Mouse (Mus musculus): ENCODE measurements around the gene Sin3b. TPM values are rescaled to one million over a fixed set of nuclear protein-coding genes. Genes with fewer than 3 reads are reported as not detected.

Gene Sin3b
- polyA plus RNA-seq, 2 experiments, result 162 to 211 TPM

GRCm38 (mm10) chr8:72758310-72758709 lies 35.2 kb downstream of the Sin3b start:
- Histone ChIP-seq H3K27me3 (ENCODE audit: control insufficient read depth, insufficient read depth, low read length) (no peaks in the 10 kb centered on the region), H3K4me1 (ENCODE audit: control insufficient read depth, insufficient read depth, low read length) (no peaks in the 10 kb centered on the region), H3K4me3 (replicated peaks; ENCODE audit: low read length) (no peak overlapping the region), H3K36me3 (ENCODE audit: control insufficient read depth, insufficient read depth, low read length) (peaks cover 51% of the 10 kb centered on the region), H3K4me2 (replicated peaks; ENCODE audit: low read depth, low read length, severe bottlenecking) (no peak overlapping the region), H3K9ac (ENCODE audit: low read depth, low read length, severe bottlenecking) (no peak overlapping the region), H3K9me3 (ENCODE audit: control insufficient read depth, low read length) (no peaks in the 10 kb centered on the region), H3K27ac (replicated peaks; ENCODE audit: low read depth, low read length) (no peak overlapping the region)
- ATAC-seq (ENCODE audit: low FRiP score, low read depth), result no peak
- no peak for TF ChIP-seq POLR2A (IDR thresholded peaks at IDR 0.05; ENCODE audit: borderline replicate concordance, extremely low read depth, insufficient read depth, insufficient read length)
- DNase-seq (ENCODE audit: low spot score), result no peak

GRCm38 (mm10) chr8:72760216-72760615 lies 37.1 kb downstream of the Sin3b start:
- DNase-seq (ENCODE audit: low spot score) (no peak), ATAC-seq (ENCODE audit: low FRiP score, low read depth) (no peak)
- H3K4me3 ChIP-seq (replicated peaks; ENCODE audit: low read length), result no peak overlapping the region
- no peak for TF ChIP-seq POLR2A (IDR thresholded peaks at IDR 0.05; ENCODE audit: borderline replicate concordance, extremely low read depth, insufficient read depth, insufficient read length)
- no peak overlapping the region for H3K27ac ChIP-seq (replicated peaks; ENCODE audit: low read depth, low read length)
- no peaks in the 10 kb centered on the region for H3K9me3 ChIP-seq (ENCODE audit: control insufficient read depth, low read length)
- no peak overlapping the region for H3K4me2 ChIP-seq (replicated peaks; ENCODE audit: low read depth, low read length, severe bottlenecking)
- 82% methylated on average over 3 of the region's 3 CpGs for WGBS
- H3K36me3 ChIP-seq (ENCODE audit: control insufficient read depth, insufficient read depth, low read length), result peaks cover 36% of the 10 kb centered on the region
- H3K27me3 ChIP-seq (ENCODE audit: control insufficient read depth, insufficient read depth, low read length), result no peaks in the 10 kb centered on the region
- H3K4me1 ChIP-seq (ENCODE audit: control insufficient read depth, insufficient read depth, low read length), result no peaks in the 10 kb centered on the region
- H3K9ac ChIP-seq (ENCODE audit: low read depth, low read length, severe bottlenecking), result no peak overlapping the region

DNA sequence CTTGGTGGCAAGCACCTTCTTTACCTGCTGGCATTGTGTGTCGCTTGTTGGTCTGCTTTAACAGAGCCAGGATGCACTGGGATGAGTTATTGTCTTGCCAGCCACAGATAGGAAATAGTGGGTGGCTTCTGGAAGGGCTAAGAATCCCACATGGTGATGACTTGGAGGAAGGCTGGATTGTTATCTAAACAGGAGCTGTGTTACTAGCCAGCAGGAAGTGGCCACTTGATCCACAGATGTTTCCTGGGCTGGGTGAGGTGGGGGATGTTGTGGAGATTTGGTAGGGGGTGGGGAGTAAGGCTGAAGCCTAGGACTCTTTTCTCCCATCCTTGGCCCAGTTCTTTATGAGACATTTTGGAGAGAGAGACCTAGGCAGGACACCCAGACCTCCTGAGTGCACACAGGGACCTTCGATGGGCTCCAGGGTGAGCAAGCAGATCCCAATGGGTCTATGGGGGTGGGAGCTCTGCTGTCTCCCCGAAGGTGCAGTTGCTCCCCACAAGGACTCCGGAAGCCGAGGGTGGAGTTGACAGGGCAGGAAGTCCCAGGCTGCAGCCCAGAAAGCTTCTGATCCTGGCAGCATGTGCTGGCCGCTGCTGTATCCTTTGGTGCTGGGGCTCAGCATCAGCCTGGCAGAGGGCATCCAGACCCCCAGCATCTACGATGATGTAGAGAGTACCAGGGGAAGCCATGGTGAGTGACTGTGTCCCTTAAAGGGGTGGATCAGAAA lies 38.4 kb downstream of the Sin3b start, which contains the start of gene F2rl3:
Gene F2rl3, plus strand, starts transcription at position 559 of the 730 bp plus-strand sequence.
- no peaks in the 10 kb centered on the region for H3K27me3 ChIP-seq (ENCODE audit: control insufficient read depth, insufficient read depth, low read length)
- DNase-seq (ENCODE audit: low spot score), result no peak

GRCm38 (mm10) chr8:72762306-72762705 lies 39.2 kb downstream of the Sin3b start:
- Histone ChIP-seq H3K36me3 (ENCODE audit: control insufficient read depth, insufficient read depth, low read length) (peaks cover 15% of the 10 kb centered on the region), H3K27me3 (ENCODE audit: control insufficient read depth, insufficient read depth, low read length) (no peaks in the 10 kb centered on the region), H3K27ac (replicated peaks; ENCODE audit: low read depth, low read length) (no peak overlapping the region), H3K4me1 (ENCODE audit: control insufficient read depth, insufficient read depth, low read length) (no peaks in the 10 kb centered on the region), H3K9ac (ENCODE audit: low read depth, low read length, severe bottlenecking) (no peak overlapping the region), H3K4me2 (replicated peaks; ENCODE audit: low read depth, low read length, severe bottlenecking) (no peak overlapping the region), H3K4me3 (replicated peaks; ENCODE audit: low read length) (no peak overlapping the region), H3K9me3 (ENCODE audit: control insufficient read depth, low read length) (no peaks in the 10 kb centered on the region)
- 89% methylated on average over 12 of the region's 12 CpGs for WGBS
- TF ChIP-seq POLR2A (IDR thresholded peaks at IDR 0.05; ENCODE audit: borderline replicate concordance, extremely low read depth, insufficient read depth, insufficient read length), result no peak
- ATAC-seq (ENCODE audit: low FRiP score, low read depth) (no peak), DNase-seq (ENCODE audit: low spot score) (no peak)

More for the DNA sequence above, 38.4 kb downstream of the Sin3b start, which contains the start of gene F2rl3:
- no peak for ATAC-seq (ENCODE audit: low FRiP score, low read depth)
- Histone ChIP-seq H3K36me3 (ENCODE audit: control insufficient read depth, insufficient read depth, low read length) (peaks cover 23% of the 10 kb centered on the region), H3K4me3 (replicated peaks; ENCODE audit: low read length) (no peak within 1 kb of the TSS), H3K9me3 (ENCODE audit: control insufficient read depth, low read length) (no peaks in the 10 kb centered on the region), H3K27ac (replicated peaks; ENCODE audit: low read depth, low read length) (no peak within 1 kb of the TSS), H3K4me2 (replicated peaks; ENCODE audit: low read depth, low read length, severe bottlenecking) (no peak within 1 kb of the TSS), H3K4me1 (ENCODE audit: control insufficient read depth, insufficient read depth, low read length) (no peaks in the 10 kb centered on the region), H3K9ac (ENCODE audit: low read depth, low read length, severe bottlenecking) (no peak within 1 kb of the TSS)
- WGBS, result 86% methylated on average over 7 of the region's 7 CpGs
- no peak for TF ChIP-seq POLR2A (IDR thresholded peaks at IDR 0.05; ENCODE audit: borderline replicate concordance, extremely low read depth, insufficient read depth, insufficient read length)

DNA sequence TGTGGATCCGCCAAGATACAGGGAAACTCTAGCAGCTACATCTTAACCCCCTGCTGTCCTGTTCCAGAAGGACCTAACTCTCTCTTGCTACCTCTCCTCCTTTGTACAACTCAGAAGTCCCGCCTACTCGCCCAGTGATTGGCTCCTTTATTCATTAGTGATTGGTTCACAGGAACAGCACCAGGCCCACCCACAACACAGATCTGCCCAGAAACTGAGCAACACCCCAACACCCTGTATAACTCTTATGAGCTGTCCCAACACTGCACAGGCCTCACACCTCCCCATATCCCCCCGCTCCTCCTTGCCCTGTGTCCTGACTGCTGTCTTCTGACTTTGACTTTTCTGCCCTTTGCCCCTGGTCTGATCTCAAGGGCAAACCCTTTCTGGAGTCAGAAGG lies 42.6 kb downstream of the Sin3b start:
- H3K4me1 ChIP-seq (ENCODE audit: control insufficient read depth, insufficient read depth, low read length), result no peaks in the 10 kb centered on the region
- DNase-seq (ENCODE audit: low spot score), result no peak

More for the DNA sequence above, 42.6 kb downstream of the Sin3b start:
- H3K36me3 ChIP-seq (ENCODE audit: control insufficient read depth, insufficient read depth, low read length), result no peaks in the 10 kb centered on the region
- H3K9ac ChIP-seq (ENCODE audit: low read depth, low read length, severe bottlenecking), result no peak overlapping the region
- H3K27ac ChIP-seq (replicated peaks; ENCODE audit: low read depth, low read length), result no peak overlapping the region
- WGBS, result 66% methylated on average over 4 of the region's 4 CpGs
- no peaks in the 10 kb centered on the region for H3K9me3 ChIP-seq (ENCODE audit: control insufficient read depth, low read length)
- ATAC-seq (ENCODE audit: low FRiP score, low read depth), result no peak
- no peak overlapping the region for H3K4me2 ChIP-seq (replicated peaks; ENCODE audit: low read depth, low read length, severe bottlenecking)
- H3K27me3 ChIP-seq (ENCODE audit: control insufficient read depth, insufficient read depth, low read length), result no peaks in the 10 kb centered on the region
- H3K4me3 ChIP-seq (replicated peaks; ENCODE audit: low read length), result no peak overlapping the region
- TF ChIP-seq POLR2A (IDR thresholded peaks at IDR 0.05; ENCODE audit: borderline replicate concordance, extremely low read depth, insufficient read depth, insufficient read length), result no peak

Measured in limb, embryonic 14.5 days (tissue).